Mouse (Mus musculus) CH12.LX (cell line): Measurements from ENCODE around the gene Gm8369. TPM values are rescaled to one million over a fixed set of nuclear protein-coding genes. Genes with fewer than 3 reads are reported as not detected.

Experiments used
- DNase-seq: peaks from one replicate; pipeline ENCODE4 v3.0.0-alpha.2; 2013; ENCODE audit errors: extremely low read depth
- H3K27ac ChIP-seq: 2 replicates; pipeline ENCODE4 v1.5.1; 2012; ENCODE audit warnings: low read depth, mild to moderate bottlenecking, control low read depth, moderate library complexity; ENCODE audit not compliant: insufficient read depth
- H3K27me3 ChIP-seq: replicated peaks from 2 replicates; pipeline ENCODE3; 2012; ENCODE audit warnings: inconsistent platforms
- H3K36me3 ChIP-seq, 2 experiments: replicated peaks in 1 of 2; 2 replicates each; pipeline versions ENCODE3 to v1.6.1; 2012; ENCODE audit warnings: inconsistent platforms in 1 of 2, low read length in 1 of 2, mild to moderate bottlenecking in 1 of 2, mixed read lengths in 1 of 2, moderate library complexity in 1 of 2; ENCODE audit not compliant: control insufficient read depth in 1 of 2, insufficient read depth in 1 of 2
- H3K4me1 ChIP-seq, 2 experiments: 2 replicates each; pipeline ENCODE4 v1.6.1; 2012; ENCODE audit warnings: inconsistent platforms in 1 of 2, moderate library complexity in 1 of 2; ENCODE audit not compliant: insufficient read depth in 2 of 2, control insufficient read depth in 1 of 2
- H3K4me2 ChIP-seq: 2 replicates; pipeline ENCODE4 v1.6.1; 2012; ENCODE audit warnings: low read depth, mild to moderate bottlenecking, control low read depth; ENCODE audit not compliant: poor library complexity, insufficient read depth, severe bottlenecking
- H3K4me3 ChIP-seq, 3 experiments: fragments of 150-350 bp in 1 of 3; sonication (generic) in 1 of 3; replicated peaks in 1 of 3; 2 replicates each; pipeline versions ENCODE3 to v1.5.1; 2011 to 2012; ENCODE audit warnings: low read depth in 2 of 3, low read length in 2 of 3, mild to moderate bottlenecking in 2 of 3, moderate library complexity in 2 of 3, control low read depth in 1 of 3, improper control_type of control experiment in 1 of 3, inconsistent platforms in 1 of 3, mixed read lengths in 1 of 3; ENCODE audit not compliant: poor library complexity in 1 of 3
- H3K79me2 ChIP-seq: replicated peaks from 2 replicates; pipeline ENCODE4 v1.6.1; 2012; ENCODE audit warnings: mild to moderate bottlenecking, moderate library complexity; ENCODE audit not compliant: control insufficient read depth, poor library complexity, insufficient read depth, severe bottlenecking; ENCODE audit errors: extremely low read depth
- H3K9ac ChIP-seq: 2 replicates; pipeline ENCODE4 v1.6.1; 2012; ENCODE audit warnings: low read depth, mild to moderate bottlenecking, control low read depth, moderate library complexity; ENCODE audit not compliant: insufficient read depth
- H3K9me3 ChIP-seq: replicated peaks from 2 replicates; pipeline ENCODE3; 2012; ENCODE audit warnings: low read length, inconsistent platforms, mixed read lengths
- BHLHE40 ChIP-seq: IDR thresholded peaks from 2 replicates; pipeline ENCODE4 v1.6.1; 2011; ENCODE audit warnings: mild to moderate bottlenecking, low read depth, low read length, improper control_type of control experiment
- CTCF ChIP-seq, 2 experiments: IDR thresholded peaks in 1 of 2; conservative IDR thresholded peaks in 1 of 2; 2 replicates each; pipeline ENCODE4 v1.5.1; 2011 to 2012; ENCODE audit warnings: low read depth in 2 of 2, low read length in 2 of 2, improper control_type of control experiment in 1 of 2, inconsistent platforms in 1 of 2, mild to moderate bottlenecking in 1 of 2, moderate library complexity in 1 of 2
- E2F4 ChIP-seq: IDR thresholded peaks from 2 replicates; pipeline ENCODE4 v1.6.1; 2011; ENCODE audit warnings: low read depth, low read length, improper control_type of control experiment; ENCODE audit not compliant: insufficient replicate concordance
- EP300 ChIP-seq: IDR thresholded peaks from 2 replicates; pipeline ENCODE4 v1.6.1; 2011; ENCODE audit warnings: low read length, improper control_type of control experiment
- HCFC1 ChIP-seq: IDR thresholded peaks from 2 replicates; pipeline ENCODE4 v1.6.1; 2012; ENCODE audit warnings: low read depth, mild to moderate bottlenecking, inconsistent platforms, low read length, improper control_type of control experiment
- JUN ChIP-seq: IDR thresholded peaks from 2 replicates; pipeline ENCODE4 v1.6.1; 2011; ENCODE audit warnings: low read depth, mild to moderate bottlenecking, low read length, improper control_type of control experiment, moderate library complexity; ENCODE audit not compliant: insufficient read depth
- KAT2A ChIP-seq: IDR thresholded peaks from 2 replicates; pipeline ENCODE4 v1.6.1; 2012; ENCODE audit warnings: low read length, improper control_type of control experiment, inconsistent platforms; ENCODE audit not compliant: insufficient replicate concordance
- MAX ChIP-seq: IDR thresholded peaks from 2 replicates; pipeline ENCODE4 v1.6.1; 2011; ENCODE audit warnings: low read length, improper control_type of control experiment
- MAZ ChIP-seq: IDR thresholded peaks from 2 replicates; pipeline ENCODE4 v1.6.1; 2012; ENCODE audit warnings: low read depth, mild to moderate bottlenecking, inconsistent platforms, low read length, improper control_type of control experiment, moderate library complexity
- MEF2A ChIP-seq: IDR thresholded peaks from 2 replicates; pipeline ENCODE4 v1.6.1; 2014; ENCODE audit warnings: low read depth, mild to moderate bottlenecking, inconsistent platforms, low read length, improper control_type of control experiment, borderline replicate concordance
- MXI1 ChIP-seq: IDR thresholded peaks from 2 replicates; pipeline ENCODE4 v1.6.1; 2011; ENCODE audit warnings: mild to moderate bottlenecking, low read depth, low read length, improper control_type of control experiment
- NELFE ChIP-seq: IDR thresholded peaks from 2 replicates; pipeline ENCODE4 v1.6.1; 2011; ENCODE audit warnings: low read depth, low read length, improper control_type of control experiment
- NRF1 ChIP-seq: IDR thresholded peaks from 2 replicates; pipeline ENCODE4 v1.6.1; 2014; ENCODE audit warnings: low read depth, mild to moderate bottlenecking, inconsistent platforms, low read length, improper control_type of control experiment, moderate library complexity
- POLR2A ChIP-seq: IDR thresholded peaks from 2 replicates; pipeline ENCODE4 v1.6.1; 2011; ENCODE audit warnings: low read depth, mild to moderate bottlenecking, improper control_type of control experiment, low read length
- POLR2AphosphoS2 ChIP-seq: IDR thresholded peaks from 2 replicates; pipeline ENCODE4 v1.6.1; 2011; ENCODE audit warnings: low read depth, low read length, improper control_type of control experiment
- SMC3 ChIP-seq: IDR thresholded peaks from 2 replicates; pipeline ENCODE4 v1.6.1; 2011; ENCODE audit warnings: low read depth, low read length, improper control_type of control experiment
- UBTF ChIP-seq: IDR thresholded peaks from 2 replicates; pipeline ENCODE4 v1.6.1; 2012; ENCODE audit warnings: low read depth, mild to moderate bottlenecking, inconsistent platforms, low read length, improper control_type of control experiment, moderate library complexity
- USF1 ChIP-seq: IDR thresholded peaks from 2 replicates; pipeline ENCODE4 v1.6.1; 2014; ENCODE audit warnings: low read depth, mild to moderate bottlenecking, inconsistent platforms, low read length, improper control_type of control experiment
- ZC3H11A ChIP-seq: IDR thresholded peaks from 2 replicates; pipeline ENCODE4 v1.6.1; 2012; ENCODE audit warnings: low read depth, mild to moderate bottlenecking, inconsistent platforms, low read length, improper control_type of control experiment
- ZKSCAN1 ChIP-seq: IDR thresholded peaks from 2 replicates; pipeline ENCODE4 v1.6.1; 2012; ENCODE audit warnings: low read depth, inconsistent platforms, low read length, improper control_type of control experiment, borderline replicate concordance
- dilution Hi-C: fragments of 300-500 bp; cut with MboI; formaldehyde crosslinking; loops from 2 replicates; pipeline ENCODE4 v1.14.3; 2020; ENCODE audit warnings: low sequenced_read_pairs; ENCODE audit not compliant: extremely low pct_unique_long_range_greater_than_20kb, extremely low pct_ligation_motif_present
- in situ Hi-C: fragments of 300-500 bp; cut with MboI; formaldehyde crosslinking; loops from 3 replicates; pipeline ENCODE4 v1.14.3; 2019; ENCODE audit warnings: low sequenced_read_pairs, low pct_ligation_motif_present, low pct_unique_long_range_greater_than_20kb, mixed read lengths
- polyA plus RNA-seq: library from polyadenylated mRNA; unstranded; fragments of >175 nt; gene quantifications from 2 replicates; pipeline ENCODE4 v1.2.1, GENCODE M21; 2012; ENCODE audit warnings: low read depth; ENCODE audit not compliant: insufficient read length
- total RNA-seq, 2 experiments: library from RNA; depleted of rRNA; stranded (reverse); fragments of 300-350 nt in 1 of 2; fragments of >200 nt in 1 of 2; gene quantifications; 2 replicates each; pipeline ENCODE4 v1.2.3; 2012 to 2014

The Gm8369 gene
- total and polyA plus RNA-seq, 3 experiments = 1.2 to 4.3 (median 1.7) TPM

DNA sequence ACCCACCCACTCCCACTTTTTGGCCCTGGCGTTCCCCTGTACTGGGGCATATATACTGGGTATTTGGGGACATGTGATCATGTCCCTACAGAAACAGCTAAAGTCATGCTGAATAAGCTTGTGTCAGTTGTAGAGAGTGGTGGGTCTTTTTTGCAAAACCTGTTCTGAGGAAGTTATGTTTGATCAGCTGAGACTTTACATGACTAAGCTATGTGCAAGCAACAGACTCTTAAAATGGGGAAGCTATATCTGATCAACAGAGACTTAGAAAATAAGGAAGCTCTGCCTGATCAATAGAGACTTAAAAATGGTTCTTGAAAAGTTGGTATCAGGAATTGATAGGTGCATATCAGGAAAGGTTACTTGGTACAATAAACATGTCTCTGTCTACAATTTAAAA lies 47.7 kb downstream of the Gm8369 start (continued):
- no peak for TF ChIP-seq MAX

GRCm38 (mm10) chr19:11533888-11534445 lies 48.2 kb downstream of the Gm8369 start:
- H3K4me1 ChIP-seq = peaks cover 3 to 7% of the 10 kb centered on the region in 2 experiments
- H3K27ac ChIP-seq = no peak overlapping the region
- no peaks in the 10 kb centered on the region for H3K9me3 ChIP-seq
- no peaks in the 10 kb centered on the region for H3K27me3 ChIP-seq
- no peaks in the 10 kb centered on the region for H3K79me2 ChIP-seq
- no peak overlapping the region for H3K9ac ChIP-seq
- H3K4me3 ChIP-seq = no peak overlapping the region
- dilution Hi-C loops = no loop called here
- in situ Hi-C loops = no loop called here
- no peaks in the 10 kb centered on the region for H3K36me3 ChIP-seq
- DNase-seq = no peak
- no peak overlapping the region for H3K4me2 ChIP-seq
- TF ChIP-seq ZC3H11A = no peak
- no peak for TF ChIP-seq UBTF
- TF ChIP-seq KAT2A = no peak
- TF ChIP-seq JUN = no peak
- TF ChIP-seq, all 38 proteins: peak for 0

GRCm38 (mm10) chr19:11536593-11536992 lies 50.9 kb downstream of the Gm8369 start, which contains the start of gene Ms4a4d:
Gene Ms4a4d (plus strand): TSS chr19:11536801.
- Histone ChIP-seq H3K36me3 (no peaks in the 10 kb centered on the region), H3K4me2 (no peak within 1 kb of the TSS), H3K79me2 (no peaks in the 10 kb centered on the region), H3K27ac (no peak within 1 kb of the TSS), H3K4me1 (peaks cover 3 to 20% of the 10 kb centered on the region in 2 experiments), H3K9ac (no peak within 1 kb of the TSS), H3K27me3 (no peaks in the 10 kb centered on the region), H3K4me3 (no peak within 1 kb of the TSS), H3K9me3 (no peaks in the 10 kb centered on the region)
- TF ChIP-seq UBTF = no peak
- TF ChIP-seq SMC3 = no peak
- TF ChIP-seq NELFE = no peak
- TF ChIP-seq BHLHE40 = no peak
- no peak for TF ChIP-seq EP300
- no peak for TF ChIP-seq E2F4
- no peak for TF ChIP-seq MAZ
- no peak for TF ChIP-seq USF1
- TF ChIP-seq POLR2AphosphoS2 = no peak
- no peak for TF ChIP-seq ZC3H11A
- TF ChIP-seq KAT2A = no peak
- no peak for TF ChIP-seq MXI1
- no peak for TF ChIP-seq ZKSCAN1
- no peak for TF ChIP-seq CTCF (conservative IDR thresholded peaks at IDR 0.05 in 1 of 2, IDR thresholded peaks at IDR 0.05 in 1 of 2; ENCODE audit: low read depth in 2 of 2, low read length in 2 of 2)
- no peak for TF ChIP-seq MEF2A
- TF ChIP-seq POLR2A = no peak
- no peak for TF ChIP-seq NRF1
- no peak for TF ChIP-seq HCFC1
- no peak for DNase-seq
- dilution Hi-C loops = no loop called here
- in situ Hi-C loops = no loop called here
